Mouse (Mus musculus) kidney, embryonic 16.5 days (tissue): Measurements from ENCODE around the gene Gm21905. TPM values are rescaled to one million over a fixed set of nuclear protein-coding genes. Genes with fewer than 3 reads are reported as not detected.
A peak's percentile ranks its signal among the peaks of the same experiment; 100 is the strongest.

ENCODE experiments used
- ATAC-seq: fragments of 200-750 bp; cut with Nextera tagmentation; 2 replicates; pipeline ENCODE4 v1.8.0; 2017; ENCODE audit warnings: moderate TSS enrichment; ENCODE audit not compliant: low FRiP score, low TSS enrichment
- H3K27ac ChIP-seq: fragments of 300-500 bp; sonication (generic); 2 replicates; pipeline ENCODE4 v1.5.1; 2014; ENCODE audit warnings: low read length
- H3K27me3 ChIP-seq: fragments of 300-500 bp; sonication (generic); 2 replicates; pipeline ENCODE4 v1.6.1; 2014; ENCODE audit warnings: low read length, control low read depth, mixed read lengths; ENCODE audit not compliant: insufficient read depth
- H3K36me3 ChIP-seq: fragments of 300-500 bp; sonication (generic); 2 replicates; pipeline ENCODE4 v1.6.1; 2014; ENCODE audit warnings: low read length, control low read depth, mixed read lengths; ENCODE audit not compliant: insufficient read depth
- H3K4me1 ChIP-seq: fragments of 300-500 bp; sonication (generic); 2 replicates; pipeline ENCODE4 v1.6.1; 2014; ENCODE audit warnings: low read length, control low read depth, mixed read lengths; ENCODE audit not compliant: insufficient read depth
- H3K4me2 ChIP-seq: fragments of 300-500 bp; sonication (generic); replicated peaks from 2 replicates; pipeline ENCODE4 v1.6.1; 2014; ENCODE audit warnings: low read depth, low read length
- H3K4me3 ChIP-seq: fragments of 300-500 bp; sonication (generic); 2 replicates; pipeline ENCODE4 v1.5.1; 2014; ENCODE audit warnings: mild to moderate bottlenecking, low read length
- H3K9ac ChIP-seq: fragments of 300-500 bp; sonication (generic); replicated peaks from 2 replicates; pipeline ENCODE4 v1.6.1; 2014; ENCODE audit warnings: low read length
- H3K9me3 ChIP-seq: fragments of 300-500 bp; sonication (generic); 2 replicates; pipeline ENCODE4 v1.6.1; 2016; ENCODE audit warnings: low read length, control low read depth
- WGBS: fragments of 180-500 bp; shearing (Covaris S2); extraction: QIAGEN DNeasy Blood & Tissue Kit; methylation state at CpG from one replicate; pipeline ENCODE4 v1.1.7; 2014; 5-methylcytosine and 5-hydroxymethylcytosine counted together
- polyA plus RNA-seq: library from polyadenylated mRNA; unstranded; fragments of >200 nt; fragmentation: Nextera tagmentation; extraction: Ambion mirVana; gene quantifications from 2 replicates; pipeline ENCODE4 v1.2.1, GENCODE M21; 2015

Gene Gm21905
- polyA plus RNA-seq, 1 experiment from 2014 or later: not detected

DNA sequence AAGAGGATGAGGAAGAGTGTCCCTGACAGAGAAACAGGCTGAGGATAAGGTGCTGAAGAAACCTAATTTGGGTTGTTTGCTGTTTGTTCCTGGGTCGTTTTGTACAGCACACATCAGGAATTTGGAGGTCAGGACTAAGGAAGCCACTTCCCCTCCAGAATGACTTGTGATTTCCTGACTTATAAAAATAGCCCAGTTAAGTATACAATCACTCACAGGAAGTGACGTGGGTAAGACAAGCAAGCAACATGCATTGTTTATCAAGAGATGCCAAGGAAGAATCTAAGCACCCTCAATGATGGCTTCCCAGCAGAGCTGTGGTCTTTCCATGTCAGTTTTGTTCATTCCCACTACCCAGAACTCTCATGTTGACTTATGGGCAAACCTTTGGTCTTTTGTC is 3.0 kb downstream of the Gm21905 start:
- Histone ChIP-seq H3K4me2 (no peak overlapping the region), H3K27me3 (no peaks in the 10 kb centered on the region), H3K9me3 (no peaks in the 10 kb centered on the region), H3K36me3 (no peaks in the 10 kb centered on the region), H3K4me3 (no peak overlapping the region), H3K9ac (no peak overlapping the region), H3K4me1 (no peaks in the 10 kb centered on the region), H3K27ac (no peak overlapping the region)
- no peak for ATAC-seq
- 37% methylated on average over 2 of the region's 2 CpGs for WGBS

- Histone ChIP-seq H3K4me3 (no peak within 1 kb of the TSS), H3K9ac (no peak within 1 kb of the TSS), H3K9me3 (no peaks in the 10 kb centered on the region), H3K27me3 (no peaks in the 10 kb centered on the region), H3K27ac (no peak within 1 kb of the TSS), H3K36me3 (no peaks in the 10 kb centered on the region), H3K4me1 (no peaks in the 10 kb centered on the region), H3K4me2 (no peak within 1 kb of the TSS)
- ATAC-seq: no peak
- 78% methylated on average over 2 of the region's 2 CpGs for whole genome bisulfite sequencing
Measured at GRCm38 (mm10) chr5:67941369-67941768, 4.9 kb downstream of the Gm21905 start, which contains the start of gene Gm5108. TSS of gene Gm5108 (plus strand) at chr5:67941669.

DNA sequence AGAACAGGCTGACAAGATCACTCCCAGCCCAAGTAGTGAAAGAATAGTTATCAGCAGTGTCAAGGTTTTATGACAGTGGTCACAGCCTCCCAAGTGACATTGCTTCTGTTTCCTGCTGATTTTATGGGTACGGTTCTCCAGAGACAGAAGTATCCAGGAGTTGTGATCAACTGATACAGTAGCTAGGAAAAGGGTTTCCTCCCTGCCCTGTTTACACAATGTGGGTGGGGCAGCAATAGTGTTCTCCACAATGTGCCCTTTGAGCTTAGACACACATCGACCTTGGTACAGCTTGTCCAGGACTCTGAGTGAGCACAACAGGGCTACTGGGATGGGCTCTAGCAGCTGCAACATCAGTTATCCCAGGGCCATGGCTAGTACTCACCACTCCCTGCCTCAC is 14.6 kb downstream of the Gm21905 start:
- ATAC-seq: 0 out of 2 replicates have a peak, but pooled peaks have one; percentile 19

DNA sequence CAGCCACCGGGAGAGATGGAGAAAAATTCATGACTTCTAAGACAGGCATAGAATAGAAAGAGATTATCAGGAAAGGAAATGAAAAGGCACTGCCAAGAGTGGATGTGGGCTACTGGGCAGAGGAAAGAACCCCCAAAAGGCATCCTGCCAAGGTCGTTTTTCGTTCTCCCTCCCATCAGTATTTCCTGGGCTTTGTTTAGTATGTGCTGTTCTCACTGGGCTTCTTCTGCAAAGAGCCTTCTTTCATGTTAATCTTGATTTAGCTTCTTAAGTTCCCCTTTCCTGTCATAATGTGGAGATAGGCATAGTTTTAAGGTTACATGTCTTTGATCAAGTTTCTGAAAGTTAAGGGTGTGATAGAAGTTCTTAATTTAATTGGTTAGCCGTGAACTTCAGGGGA is 15.6 kb downstream of the Gm21905 start:
- Histone ChIP-seq H3K4me2 (no peak overlapping the region), H3K9me3 (no peaks in the 10 kb centered on the region), H3K27me3 (no peaks in the 10 kb centered on the region), H3K4me3 (no peak overlapping the region), H3K36me3 (no peaks in the 10 kb centered on the region), H3K27ac (no peak overlapping the region), H3K9ac (no peak overlapping the region), H3K4me1 (no peaks in the 10 kb centered on the region)
- ATAC-seq: no peak
- WGBS: 33% methylated on average over 4 of the region's 4 CpGs

More for the DNA sequence above, 14.6 kb downstream of the Gm21905 start:
- Histone ChIP-seq H3K9me3 (no peaks in the 10 kb centered on the region), H3K9ac (no peak overlapping the region), H3K27ac (no peak overlapping the region), H3K4me3 (no peak overlapping the region), H3K27me3 (no peaks in the 10 kb centered on the region), H3K36me3 (no peaks in the 10 kb centered on the region), H3K4me1 (no peaks in the 10 kb centered on the region), H3K4me2 (no peak overlapping the region)
- WGBS: 8% methylated on average over 2 of the region's 2 CpGs

GRCm38 (mm10) chr5:67904555-67904954 is 41.7 kb downstream of the Gm21905 start:
- no peak for ATAC-seq
- Histone ChIP-seq H3K9me3 (no peaks in the 10 kb centered on the region), H3K36me3 (no peaks in the 10 kb centered on the region), H3K4me2 (no peak overlapping the region), H3K27ac (no peak overlapping the region), H3K27me3 (no peaks in the 10 kb centered on the region), H3K4me1 (no peaks in the 10 kb centered on the region), H3K9ac (no peak overlapping the region), H3K4me3 (no peak overlapping the region)
- WGBS: 50% methylated on average over 2 of the region's 2 CpGs

GRCm38 (mm10) chr5:67898921-67899320 is 47.3 kb downstream of the Gm21905 start:
- no peaks in the 10 kb centered on the region for H3K27me3 ChIP-seq
- 100% methylated on average over 1 of the region's 1 CpGs for WGBS
- H3K4me3 ChIP-seq: no peak overlapping the region
- H3K36me3 ChIP-seq: no peaks in the 10 kb centered on the region
- no peak overlapping the region for H3K27ac ChIP-seq
- H3K9me3 ChIP-seq: no peaks in the 10 kb centered on the region
- no peak for ATAC-seq
- H3K4me1 ChIP-seq: no peaks in the 10 kb centered on the region
- no peak overlapping the region for H3K9ac ChIP-seq
- H3K4me2 ChIP-seq: no peak overlapping the region

DNA sequence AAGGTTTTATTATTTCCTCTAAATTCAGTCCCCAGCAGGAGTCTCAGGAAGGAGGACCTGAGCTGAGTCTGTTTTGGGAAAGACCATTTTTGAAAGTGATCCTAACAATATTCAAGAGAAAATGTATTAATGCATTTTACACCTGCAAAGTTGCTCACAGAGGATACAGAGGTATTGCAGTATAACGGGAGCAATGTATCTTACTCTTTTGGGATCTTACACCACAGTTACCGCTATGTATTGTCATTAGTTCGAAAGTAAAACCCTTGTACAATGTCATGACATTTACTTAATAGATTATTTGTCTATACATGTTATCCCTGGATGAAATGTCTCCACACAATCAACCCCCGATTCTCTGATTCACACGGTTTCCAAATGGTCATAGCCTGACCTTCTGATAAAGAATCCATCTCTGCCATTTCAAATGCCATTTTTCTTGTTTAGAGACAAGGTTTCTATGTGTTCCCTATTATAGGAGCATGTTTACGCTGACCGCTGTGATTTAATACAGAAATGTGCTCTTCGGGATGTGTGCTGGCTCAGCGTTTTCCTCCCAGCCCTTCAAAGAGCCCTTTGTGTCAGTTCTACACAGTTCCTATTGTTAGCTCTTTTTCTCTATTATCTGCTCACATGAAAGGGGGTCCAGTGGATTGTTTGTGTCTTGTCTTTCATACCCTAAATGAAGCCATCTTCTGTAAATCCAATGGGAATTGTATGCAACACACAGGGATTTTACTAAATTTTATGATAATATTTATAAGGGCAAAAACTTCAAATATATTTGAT is 61.6 kb downstream of the Gm21905 start:
- no peaks in the 10 kb centered on the region for H3K9me3 ChIP-seq
- no peaks in the 10 kb centered on the region for H3K36me3 ChIP-seq
- no peak overlapping the region for H3K27ac ChIP-seq
- no peaks in the 10 kb centered on the region for H3K27me3 ChIP-seq
- H3K9ac ChIP-seq: no peak overlapping the region
- H3K4me2 ChIP-seq: no peak overlapping the region
- H3K4me3 ChIP-seq: no peak overlapping the region
- no peaks in the 10 kb centered on the region for H3K4me1 ChIP-seq
- ATAC-seq: no peak
- 77% methylated on average over 9 of the region's 9 CpGs for WGBS

- no peak overlapping the region for H3K4me2 ChIP-seq
- H3K4me3 ChIP-seq: no peak overlapping the region
- H3K36me3 ChIP-seq: no peaks in the 10 kb centered on the region
- no peaks in the 10 kb centered on the region for H3K9me3 ChIP-seq
- no peaks in the 10 kb centered on the region for H3K4me1 ChIP-seq
- 65% methylated on average over 1 of the region's 1 CpGs for WGBS
- H3K27me3 ChIP-seq: no peaks in the 10 kb centered on the region
- no peak overlapping the region for H3K27ac ChIP-seq
- no peak for ATAC-seq
- no peak overlapping the region for H3K9ac ChIP-seq
Measured at GRCm38 (mm10) chr5:67883564-67884171, 62.6 kb downstream of the Gm21905 start.
